Mouse (Mus musculus): Measurements from ENCODE around the gene Srpk2.
"Not testable (repeated sequence)": the region's sequence is repeated elsewhere in the genome, so short reads cannot be mapped to it uniquely, and the experiment has no call there.

Gene Srpk2

DNA sequence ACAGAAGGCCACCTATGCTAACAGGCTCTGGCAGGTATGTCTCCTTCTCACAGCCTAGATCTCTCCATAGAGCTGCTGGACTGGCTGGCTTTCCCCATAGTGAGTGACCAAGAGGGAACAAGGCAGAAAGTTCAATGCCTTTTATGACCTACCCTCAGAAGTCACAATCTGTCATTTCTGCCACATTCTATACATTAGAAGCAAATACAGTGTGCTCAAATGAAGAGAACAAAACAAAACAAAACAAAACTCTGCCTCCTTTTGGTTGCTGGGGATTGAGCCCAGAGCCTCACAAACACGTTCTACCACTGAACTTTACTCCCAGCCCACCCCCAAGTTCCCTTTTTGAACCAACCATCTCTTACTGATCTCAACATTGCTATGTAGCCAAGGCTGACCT lies at the start of gene Srpk2:
Gene Srpk2 (minus strand): TSS at position 101 of the 400 bp plus-strand sequence.
- no peak for DNase-seq (ENCODE audit: low spot score in 2 of 2)

DNA sequence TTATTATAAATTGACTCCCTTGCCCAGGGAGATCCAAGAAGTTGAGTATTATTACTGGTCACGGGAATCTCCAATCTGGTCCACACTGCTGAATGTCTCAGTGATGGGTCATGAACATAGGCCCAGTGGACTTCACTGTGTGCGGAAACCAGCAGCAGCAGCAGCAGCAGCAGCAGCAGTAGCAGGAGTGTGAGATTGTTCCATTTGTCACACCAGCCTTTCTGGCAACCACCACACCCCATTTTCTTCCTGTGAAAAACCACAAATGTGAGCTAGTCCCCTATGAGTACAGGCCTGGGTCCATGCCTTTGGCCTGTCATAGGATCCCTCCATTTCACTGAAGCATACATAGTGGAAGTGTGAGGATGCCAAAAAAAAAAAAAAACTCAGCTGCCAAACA lies 37.5 kb upstream of the Srpk2 start:
- DNase-seq (ENCODE audit: low spot score in 2 of 2): no peak

DNA sequence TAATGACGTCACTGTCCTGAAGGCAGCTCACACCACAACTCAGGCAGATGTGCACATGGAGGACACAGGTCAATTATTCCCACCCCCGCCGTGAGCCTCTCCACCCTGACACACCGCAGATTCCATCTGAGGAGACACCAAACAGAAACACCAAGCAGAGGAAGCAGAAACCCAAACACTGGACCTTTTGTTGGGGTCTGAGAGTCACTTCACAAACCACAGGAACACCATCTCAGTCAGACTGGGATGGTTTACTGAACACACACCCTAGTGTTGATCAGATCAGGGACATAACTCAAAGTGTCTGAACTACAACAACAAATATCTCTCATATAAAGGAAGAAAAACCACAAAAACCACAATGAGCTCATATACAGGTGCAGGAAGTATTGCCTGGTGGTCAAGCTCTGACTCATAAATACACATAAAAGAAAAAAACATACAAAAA lies 34.5 kb upstream of the Srpk2 start:
- no peak for DNase-seq (ENCODE audit: low spot score in 2 of 2)

DNA sequence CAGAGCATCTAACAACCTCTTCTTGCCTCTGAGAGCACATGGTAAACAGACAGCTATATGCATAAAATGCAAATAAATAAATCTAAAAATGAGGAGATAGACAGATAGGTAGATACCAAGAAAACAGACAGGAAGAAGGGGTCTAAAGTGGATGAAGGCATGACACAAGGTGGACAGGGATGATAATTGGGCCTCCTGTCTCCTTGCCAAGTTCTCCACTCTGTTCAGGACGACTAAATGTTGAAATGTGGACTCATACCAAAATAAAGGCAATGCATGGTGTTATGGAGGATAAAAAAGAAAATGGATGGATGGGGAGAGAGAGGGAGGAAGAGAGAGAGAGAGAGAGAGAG lies 33.7 kb upstream of the Srpk2 start:
- DNase-seq (ENCODE audit: low spot score in 2 of 2): no peak

DNA sequence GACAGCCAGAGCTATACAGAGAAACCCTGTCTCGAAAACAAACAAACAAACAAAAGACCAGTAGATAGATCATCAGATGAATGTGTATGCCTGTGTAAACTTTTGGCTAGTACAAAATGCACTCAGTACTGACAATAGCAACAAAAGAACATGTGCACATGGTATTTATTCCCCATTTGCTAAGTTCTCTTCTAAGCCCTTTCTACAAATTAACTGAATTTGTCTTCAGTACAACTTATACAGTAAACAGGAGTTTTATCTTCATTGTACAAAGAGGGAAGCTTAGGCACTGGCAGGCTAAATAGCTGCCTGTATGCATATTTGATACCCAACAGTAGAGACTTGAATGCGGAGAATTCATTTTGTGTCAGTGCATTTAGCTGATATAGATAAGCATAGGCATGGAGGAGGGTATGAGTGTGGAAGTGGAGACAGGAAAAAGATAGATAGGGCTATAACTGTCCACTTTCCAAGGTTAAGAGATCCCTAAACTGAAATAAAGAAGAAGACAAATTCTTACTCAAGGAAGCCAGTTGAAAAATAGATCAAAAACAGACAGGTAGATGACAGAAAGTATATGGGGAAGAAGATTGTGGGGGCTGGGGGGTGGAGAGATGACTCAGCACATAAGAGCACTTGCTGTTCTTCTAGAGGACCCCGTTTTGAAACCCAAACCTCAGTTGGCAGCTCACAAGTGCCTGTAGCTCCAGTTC lies 33.2 kb upstream of the Srpk2 start:
- DNase-seq (ENCODE audit: low spot score in 2 of 2): no peak

DNA sequence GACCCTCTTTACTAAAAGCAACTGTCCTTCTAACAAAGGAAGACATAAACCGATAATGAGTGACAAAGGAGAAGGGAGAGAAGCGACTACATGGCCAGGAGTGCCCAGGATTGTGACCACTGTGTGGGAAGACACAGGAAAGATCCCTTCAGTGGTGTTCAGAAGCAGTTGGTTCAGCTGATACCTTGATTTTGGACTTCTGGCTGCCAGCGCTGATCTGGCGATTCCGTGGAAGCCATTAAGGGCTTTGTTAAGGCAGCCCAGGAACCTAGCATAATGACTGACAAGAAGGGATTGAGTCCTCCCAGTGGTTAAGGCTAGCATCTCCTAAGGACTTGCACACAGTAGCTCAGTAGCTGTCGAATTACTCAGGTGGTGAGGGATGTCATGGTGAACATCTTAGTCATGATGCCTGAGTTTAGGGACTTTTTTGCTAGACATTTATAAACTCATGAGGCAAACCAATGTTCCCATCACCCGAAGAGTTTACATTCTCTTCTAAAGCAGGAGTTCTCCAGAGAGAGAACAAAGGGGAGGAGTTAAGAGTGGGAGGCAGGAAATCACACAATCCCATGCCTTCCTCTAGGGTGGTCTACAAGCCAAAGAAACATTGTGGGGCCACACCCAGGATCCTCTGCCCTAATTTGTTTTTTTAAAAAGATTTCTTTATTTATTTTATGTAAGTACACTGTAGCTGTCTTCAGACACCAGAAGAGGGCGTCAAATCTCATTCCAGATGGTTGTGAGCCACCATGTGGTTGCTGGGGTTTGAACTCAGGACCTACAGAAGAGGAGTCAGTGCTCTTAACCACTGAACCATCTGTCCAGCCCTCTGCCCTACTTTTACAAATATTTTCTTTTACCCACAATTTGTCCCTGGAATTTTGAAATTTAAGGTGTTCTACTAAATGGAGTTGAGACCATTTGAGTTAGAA lies 29.3 kb upstream of the Srpk2 start:
- DNase-seq (ENCODE audit: low spot score in 2 of 2): no peak

DNA sequence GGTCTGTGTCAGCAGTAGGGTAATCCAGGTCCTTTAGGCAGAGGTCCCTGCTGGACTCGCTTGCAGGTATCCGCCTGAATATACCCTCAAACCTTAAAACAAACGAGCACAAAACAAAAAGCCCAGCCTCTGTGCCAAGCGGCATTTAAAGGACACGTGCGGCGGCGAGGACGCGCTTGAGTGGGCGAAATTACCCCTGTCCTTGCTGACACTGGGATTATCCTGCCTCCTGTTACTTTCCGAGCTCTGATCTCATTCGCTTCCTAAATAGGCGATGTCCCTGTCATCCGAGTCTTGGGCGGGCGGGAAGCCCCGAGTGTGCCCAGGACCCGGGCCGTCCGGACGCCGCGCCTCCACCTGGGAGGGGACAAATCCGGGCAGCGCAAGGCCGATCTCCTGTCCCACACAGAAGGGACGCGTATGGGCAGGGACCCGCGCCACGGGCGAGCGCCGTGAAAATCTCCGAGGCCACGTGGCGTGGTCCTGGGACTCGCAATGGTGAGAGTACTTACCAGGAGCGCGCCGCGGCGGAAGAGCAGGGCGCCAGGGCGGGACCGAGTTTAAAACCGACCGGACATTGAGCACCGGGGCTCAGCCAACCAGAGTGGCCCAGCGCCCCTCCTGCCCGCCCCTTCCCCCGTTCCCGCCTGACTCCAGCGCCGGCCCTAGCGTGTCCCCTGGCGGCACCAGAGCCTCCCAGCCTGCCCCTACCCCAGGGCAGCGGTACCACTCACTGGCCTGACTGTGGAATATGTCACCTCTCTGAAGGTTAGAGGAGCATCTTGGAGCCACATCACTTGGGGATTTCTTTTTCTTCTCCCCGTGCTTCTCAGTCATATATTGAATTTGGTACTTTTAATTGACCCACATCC lies 27.9 kb upstream of the Srpk2 start:
- DNase-seq (ENCODE audit: low spot score in 2 of 2): peak; percentile 81 to 83

DNA sequence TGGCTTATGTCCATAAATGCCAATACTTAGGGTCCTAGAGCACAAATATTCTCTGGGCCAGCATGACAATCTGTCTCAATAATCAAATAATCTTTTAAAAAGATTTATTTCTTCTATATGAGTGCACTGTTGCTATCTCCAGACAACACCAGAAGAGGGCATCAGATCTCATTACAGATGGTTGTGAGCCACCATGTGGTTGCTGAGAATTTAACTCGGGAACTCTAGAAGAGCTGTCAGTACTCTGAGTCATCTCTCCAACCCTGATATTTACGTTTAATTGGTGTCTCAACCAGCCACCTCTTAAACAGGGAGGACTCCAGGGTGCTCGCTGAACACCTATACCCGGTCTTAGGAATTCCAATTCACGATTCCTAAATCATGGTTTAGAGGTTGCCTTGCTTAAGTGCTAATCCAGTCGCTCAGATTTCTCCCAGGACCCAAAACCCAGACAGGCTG lies 27.3 kb upstream of the Srpk2 start:
- DNase-seq (ENCODE audit: low spot score in 2 of 2): not testable (repeated sequence)

DNA sequence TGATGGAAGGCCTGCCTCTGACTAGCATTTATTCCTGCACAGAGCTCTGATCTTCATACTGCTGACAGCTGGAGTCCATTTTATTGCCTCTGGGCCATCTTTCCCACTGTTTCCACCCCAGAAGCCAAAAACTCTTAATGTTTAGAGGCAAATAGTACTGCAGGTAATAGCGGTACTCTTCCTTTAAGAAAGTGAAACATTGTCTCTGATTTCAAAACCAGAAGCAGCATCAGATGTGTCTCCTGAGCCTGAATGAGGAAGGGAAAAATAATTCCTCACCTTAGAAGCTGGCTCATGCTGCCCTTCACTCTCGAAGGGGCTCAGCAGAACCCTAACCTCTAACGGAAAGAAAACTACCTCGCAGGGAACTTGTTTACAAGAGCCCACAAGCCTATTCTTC lies 26.8 kb upstream of the Srpk2 start:
- DNase-seq (ENCODE audit: low spot score in 2 of 2): no peak

DNA sequence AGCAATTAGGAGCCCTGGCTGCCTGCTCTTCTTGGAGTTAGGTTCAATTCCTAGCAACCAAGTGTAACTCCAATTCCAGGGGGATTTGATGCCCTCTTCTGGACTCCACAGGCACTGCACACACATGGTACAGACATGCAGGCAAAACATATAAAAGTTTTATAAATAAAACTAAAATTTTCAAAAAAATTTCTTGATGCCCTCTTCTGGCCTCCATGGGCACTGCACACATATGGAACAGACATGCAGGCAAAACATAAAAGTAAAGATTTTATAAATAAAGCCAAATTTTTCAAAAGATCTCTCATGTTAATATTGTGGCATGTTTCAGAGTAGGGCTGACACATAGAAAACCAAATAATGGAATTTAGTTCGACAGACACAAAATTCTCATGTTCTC lies 25.2 kb upstream of the Srpk2 start:
- DNase-seq (ENCODE audit: low spot score in 2 of 2): no peak

DNA sequence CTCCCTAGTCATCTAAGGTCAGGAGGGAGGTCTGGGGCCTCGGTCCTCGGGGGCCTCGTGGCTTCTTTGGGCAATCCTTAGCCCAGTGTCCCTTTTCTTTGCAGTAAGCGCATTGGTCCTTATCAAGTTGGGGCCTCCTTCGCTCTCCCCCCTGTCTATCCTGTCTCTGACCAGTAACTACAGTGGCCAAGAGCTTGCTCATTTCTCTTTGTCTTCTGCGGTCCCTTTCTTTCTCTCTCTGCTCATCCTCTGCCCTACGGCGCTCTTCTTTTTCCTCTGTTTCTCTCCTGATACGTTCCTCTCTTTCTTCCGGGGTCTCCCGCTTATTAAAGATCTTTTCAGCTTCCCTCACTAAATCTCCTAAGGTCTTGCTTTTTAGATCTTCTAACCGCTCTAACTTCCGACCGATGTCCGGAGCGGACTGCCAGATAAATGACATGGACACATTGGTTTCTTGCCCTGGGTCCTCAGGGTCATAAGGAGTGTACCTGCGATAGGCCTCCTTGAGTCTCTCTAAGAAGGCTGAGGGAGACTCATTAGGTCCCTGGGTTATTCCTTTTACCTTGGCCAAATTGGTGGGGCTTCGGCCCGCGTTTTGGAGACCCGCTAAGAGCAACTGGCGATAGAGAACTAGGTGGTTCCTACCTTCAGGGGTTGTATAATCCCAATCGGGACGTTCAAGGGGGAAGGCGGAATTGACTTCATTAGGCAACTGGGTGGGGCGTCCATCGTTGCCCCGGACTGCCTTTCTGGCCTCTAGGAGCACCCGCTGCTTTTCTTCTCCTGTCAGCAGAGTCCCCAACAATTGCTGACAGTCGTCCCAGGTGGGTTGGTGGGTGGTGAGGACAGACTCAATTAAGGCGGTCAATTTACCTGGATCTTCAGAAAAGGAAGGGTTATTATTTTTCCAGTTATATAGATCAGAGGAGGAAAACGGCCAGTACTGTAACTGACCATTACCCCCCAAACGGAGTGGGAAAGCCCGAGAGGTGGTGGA lies 22.5 kb upstream of the Srpk2 start:
- not testable (repeated sequence) for DNase-seq (ENCODE audit: low spot score in 2 of 2)

DNA sequence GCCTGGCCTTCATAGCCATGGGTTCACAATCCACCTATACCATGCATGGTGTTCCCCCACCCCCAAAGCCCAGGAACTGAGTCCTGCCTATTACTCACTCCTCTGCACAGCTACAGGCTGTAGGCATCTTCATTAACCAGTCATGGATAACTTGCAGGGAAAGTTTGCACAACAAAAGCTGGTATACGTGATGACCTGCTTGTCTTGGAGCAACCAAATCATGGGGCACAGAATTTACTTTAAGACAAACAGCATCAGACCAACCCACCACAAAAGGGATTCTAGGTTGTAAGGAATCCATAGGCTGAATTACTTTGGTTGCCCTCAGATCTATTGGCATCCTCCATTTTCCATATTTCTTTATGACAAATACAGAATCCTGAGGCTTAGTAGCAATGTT lies 13.0 kb upstream of the Srpk2 start:
- DNase-seq (ENCODE audit: low spot score in 2 of 2): no peak

DNA sequence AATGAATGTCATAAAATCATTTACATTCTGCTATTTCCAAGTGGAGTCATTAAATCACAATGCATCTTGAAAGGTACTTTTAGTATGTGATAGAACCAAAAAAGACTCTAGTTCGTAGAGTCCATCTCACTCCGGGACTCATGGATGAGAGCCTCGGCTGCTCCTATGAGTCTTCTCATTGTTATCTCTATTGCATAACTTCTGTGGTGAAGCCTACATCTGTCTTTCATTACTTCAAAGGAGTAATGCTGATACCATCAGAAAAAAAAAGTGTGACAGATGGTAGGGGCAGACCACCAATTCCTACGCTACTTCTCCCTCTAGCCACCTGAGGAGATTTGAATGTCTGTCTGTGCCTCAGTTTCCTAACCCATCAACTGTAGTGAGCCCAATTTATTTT lies 986 bp downstream of the Srpk2 start:
- no peak for DNase-seq (ENCODE audit: low spot score in 2 of 2)

DNA sequence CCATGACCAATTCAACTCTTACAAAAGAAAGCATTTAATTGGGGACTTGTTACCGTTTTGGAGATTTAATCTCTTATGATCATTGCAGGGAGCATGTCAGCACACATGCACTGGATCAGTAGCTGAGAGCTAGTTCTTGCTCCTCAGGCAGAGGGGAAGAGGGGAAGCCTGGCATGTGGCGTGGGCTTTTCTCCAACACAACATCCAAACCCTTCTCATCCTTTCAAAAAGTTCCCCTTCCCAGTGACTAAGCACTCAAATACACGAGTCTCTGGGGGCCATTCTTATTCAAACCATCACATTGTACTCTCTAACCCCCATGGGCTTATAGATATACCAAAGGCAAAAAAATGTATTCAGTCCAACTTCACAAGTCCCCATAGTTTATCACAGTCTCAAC lies 5.4 kb downstream of the Srpk2 start:
- no peak for DNase-seq (ENCODE audit: low spot score in 2 of 2)

DNA sequence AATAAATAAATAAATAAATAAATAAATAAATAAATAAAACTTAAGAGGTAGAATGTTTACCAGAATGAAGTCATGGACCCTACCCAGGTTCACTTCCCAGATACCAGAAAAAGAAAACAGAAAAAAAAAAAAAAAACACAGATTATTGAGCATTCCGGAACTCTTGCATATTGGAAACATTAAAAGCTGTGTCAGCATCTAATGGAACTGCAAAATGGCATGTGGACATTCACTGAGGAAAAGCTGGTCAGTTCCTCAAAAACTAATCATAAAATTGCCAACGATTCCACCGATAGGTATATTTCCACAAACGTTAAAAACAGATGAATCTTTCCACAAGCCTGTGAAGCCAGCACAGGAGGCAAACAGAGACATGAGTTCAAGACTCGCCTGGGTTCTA lies 6.5 kb downstream of the Srpk2 start:
- DNase-seq (ENCODE audit: low spot score in 2 of 2): no peak

DNA sequence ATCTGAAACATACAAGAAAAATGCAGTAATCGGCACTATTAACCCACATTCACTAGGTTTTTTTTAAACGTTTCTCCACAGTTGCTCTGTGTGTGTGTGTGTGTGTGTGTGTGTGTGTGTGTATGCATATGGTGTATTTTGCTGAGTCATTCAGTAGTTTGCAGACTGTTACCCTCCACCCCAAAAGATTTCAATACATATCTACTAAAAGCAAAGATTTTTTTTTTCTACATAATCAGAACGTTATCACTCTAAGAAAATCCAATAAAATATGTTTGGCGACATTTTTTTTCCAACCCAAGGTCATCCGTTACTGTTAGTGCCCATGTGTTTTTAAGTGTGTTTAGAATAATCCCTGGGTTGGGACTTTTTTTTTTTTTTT lies 7.4 kb downstream of the Srpk2 start:
- no peak for DNase-seq (ENCODE audit: low spot score in 2 of 2)

DNA sequence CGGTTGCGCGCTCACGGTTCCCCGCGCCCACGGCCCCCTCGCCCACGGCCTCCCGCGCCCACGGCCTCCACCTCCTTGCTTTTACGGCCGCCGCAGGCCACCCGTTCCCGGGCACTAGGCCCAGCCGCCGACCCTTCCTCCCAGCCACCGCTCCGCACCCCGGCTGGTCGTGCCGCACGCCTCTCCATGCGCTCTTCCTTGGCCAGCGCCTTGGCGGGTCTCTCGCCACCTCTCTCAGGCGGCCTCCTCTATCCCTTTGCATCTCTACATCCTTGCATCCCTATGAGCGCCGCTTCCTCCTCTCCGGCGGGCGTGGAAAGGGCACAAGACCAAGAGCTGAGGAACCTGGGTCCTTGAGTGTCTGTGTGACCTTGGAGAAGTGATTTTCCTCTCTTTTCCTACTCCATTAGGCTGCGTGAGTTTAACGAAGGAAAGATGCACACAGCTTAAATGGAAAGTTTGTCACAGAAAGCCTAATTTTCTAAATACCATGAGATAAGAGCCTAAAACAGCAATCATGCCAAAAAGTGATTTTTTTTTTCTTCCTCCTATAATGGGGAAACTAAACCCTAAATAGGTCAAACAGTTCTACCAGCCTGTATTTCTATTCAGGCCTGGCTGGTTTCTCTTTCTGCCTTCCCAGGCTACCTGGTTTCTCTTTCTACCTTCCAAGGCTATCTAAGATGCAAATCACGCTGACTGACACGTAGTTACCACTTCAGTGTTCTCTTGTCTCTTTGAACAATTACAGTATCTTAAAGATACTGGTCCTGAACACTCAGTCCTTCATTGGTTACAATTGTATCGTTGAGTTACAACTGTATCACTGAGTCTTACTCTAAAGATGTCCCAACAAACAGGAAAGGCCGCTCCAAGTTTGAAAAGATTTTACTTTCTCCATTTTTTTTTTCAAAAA lies 8.0 kb downstream of the Srpk2 start:
- DNase-seq (ENCODE audit: low spot score in 2 of 2): peak; percentile 4 to 10

DNA sequence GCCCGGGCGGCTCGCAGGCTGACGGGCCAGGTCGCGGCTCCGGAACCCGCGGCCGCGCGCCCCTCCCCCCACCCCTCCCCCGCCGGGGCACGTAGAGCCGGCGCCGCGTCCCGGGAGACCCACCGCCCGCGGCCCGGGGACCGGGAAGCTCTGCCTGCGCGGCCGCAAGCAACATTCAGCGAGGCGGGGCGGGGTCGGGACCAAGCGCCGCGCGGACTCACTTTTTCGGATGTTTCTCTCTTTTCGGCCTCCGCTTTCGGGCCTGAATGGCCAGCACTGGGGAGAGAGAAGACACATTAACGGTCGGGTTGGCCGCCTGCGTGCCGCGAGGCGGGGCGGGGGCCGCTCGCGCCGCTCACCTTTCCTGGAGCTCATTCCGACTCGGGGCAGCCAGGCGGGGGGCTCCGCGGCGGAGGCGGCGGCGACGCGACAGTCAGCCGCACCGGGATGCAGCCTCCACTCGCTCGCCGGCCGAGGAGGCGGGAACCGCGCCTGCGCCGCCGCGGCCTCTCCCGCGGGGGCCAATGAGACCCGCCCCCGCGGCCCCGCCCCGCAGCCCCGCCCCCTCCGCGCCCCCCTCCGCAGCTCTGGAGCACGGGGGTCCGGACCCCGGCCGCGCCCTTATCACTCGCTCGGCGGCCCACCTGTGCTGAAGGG lies 8.8 kb downstream of the Srpk2 start:
- DNase-seq (ENCODE audit: low spot score in 2 of 2): peak; percentile 17 to 38

DNA sequence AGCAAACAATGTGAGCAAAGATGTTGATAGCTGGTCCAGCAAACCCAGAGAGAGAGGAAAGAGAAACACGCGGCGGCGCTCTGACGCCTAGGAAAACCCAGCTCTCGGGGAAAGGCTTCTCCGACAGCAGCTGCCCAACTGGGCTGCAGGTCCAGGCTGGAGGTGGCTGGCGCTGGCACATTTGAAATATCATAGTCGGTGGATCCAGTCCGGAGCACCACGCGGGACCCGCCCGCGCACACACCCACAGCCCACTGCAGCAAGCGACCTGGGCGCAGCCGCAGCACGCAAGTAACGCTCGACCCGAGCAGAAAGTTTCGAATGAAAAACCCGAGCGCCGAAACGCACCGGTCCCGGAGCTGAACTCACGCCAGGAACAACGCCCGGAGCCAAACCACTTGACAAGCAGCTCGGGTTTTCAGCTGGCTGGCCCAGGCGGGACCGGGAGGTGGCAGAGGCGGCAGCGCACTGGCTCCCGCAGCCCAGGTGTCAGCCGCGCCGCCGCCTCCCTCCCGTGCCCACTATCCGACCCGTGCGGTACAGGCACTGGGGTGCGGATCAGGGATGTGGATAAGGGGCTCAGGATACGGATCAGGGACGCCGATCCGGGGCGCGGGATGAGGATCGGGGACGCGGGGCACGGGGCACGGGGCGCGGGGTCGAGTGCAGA lies 9.5 kb downstream of the Srpk2 start:
- DNase-seq (ENCODE audit: low spot score in 2 of 2): peak; percentile 42 to 48
